Mouse (Mus musculus) forebrain, postnatal 0 days (tissue): ENCODE measurements around the gene Krtap12-1. TPM values are rescaled to one million over a fixed set of nuclear protein-coding genes. Genes with fewer than 3 reads are reported as not detected.

ENCODE experiments used
- ATAC-seq: fragments of 200-750 bp; cut with Nextera tagmentation; 2 replicates; pipeline ENCODE4 v1.8.0; 2017; ENCODE audit warnings: mild to moderate bottlenecking, moderate library complexity
- DNase-seq: peaks from one replicate; pipeline ENCODE4 v3.0.0-alpha.2; 2015
- H3K27ac ChIP-seq: fragments of 300-500 bp; sonication (generic); 2 replicates; pipeline ENCODE4 v1.5.1; 2014; ENCODE audit warnings: low read depth, mild to moderate bottlenecking, antibody characterized with exemption, low read length, moderate library complexity, mixed read lengths
- H3K27me3 ChIP-seq: fragments of 300-500 bp; sonication (generic); 2 replicates; pipeline ENCODE4 v1.6.1; 2014; ENCODE audit warnings: mild to moderate bottlenecking, low read length, mixed read lengths; ENCODE audit not compliant: insufficient read depth
- H3K36me3 ChIP-seq: fragments of 300-500 bp; sonication (generic); 2 replicates; pipeline ENCODE4 v1.6.1; 2014; ENCODE audit warnings: mild to moderate bottlenecking, moderate library complexity; ENCODE audit not compliant: insufficient read depth
- H3K4me1 ChIP-seq: fragments of 300-500 bp; sonication (generic); 2 replicates; pipeline ENCODE4 v1.6.1; 2014; ENCODE audit warnings: antibody characterized with exemption; ENCODE audit not compliant: insufficient read depth
- H3K4me2 ChIP-seq: fragments of 300-500 bp; sonication (generic); 2 replicates; pipeline ENCODE4 v1.6.1; 2014; ENCODE audit warnings: low read depth, mild to moderate bottlenecking, moderate library complexity
- H3K4me3 ChIP-seq: fragments of 300-500 bp; sonication (generic); 2 replicates; pipeline ENCODE4 v1.5.1; 2014; ENCODE audit warnings: low read depth, low read length, mixed read lengths
- H3K9ac ChIP-seq: fragments of 300-500 bp; sonication (generic); 2 replicates; pipeline ENCODE4 v1.6.1; 2014; ENCODE audit warnings: mild to moderate bottlenecking
- H3K9me3 ChIP-seq: fragments of 300-500 bp; sonication (generic); 2 replicates; pipeline ENCODE4 v1.6.1; 2016; ENCODE audit warnings: low read length
- CTCF ChIP-seq: sonication (generic); IDR thresholded peaks from 2 replicates; pipeline ENCODE4 v1.5.1; 2016; ENCODE audit warnings: antibody characterized with exemption, control low read depth, low read depth
- WGBS: fragments of 180-500 bp; shearing (Covaris S2); extraction: QIAGEN DNeasy Blood & Tissue Kit; methylation state at CpG from one replicate; pipeline ENCODE4 v1.1.7; 2014; 5-methylcytosine and 5-hydroxymethylcytosine counted together
- polyA plus RNA-seq: library from polyadenylated mRNA; unstranded; fragments of >200 nt; fragmentation: Nextera tagmentation; extraction: Ambion mirVana; gene quantifications from 2 replicates; pipeline ENCODE4 v1.2.1, GENCODE M21; 2015
- total RNA-seq: library from RNA; depleted of rRNA; stranded (reverse); fragments of >200 nt; gene quantifications from 2 replicates; pipeline ENCODE4 v1.2.3, GENCODE M21; 2014

Gene Krtap12-1
- total and polyA plus RNA-seq, 2 experiments from 2014 or later = not detected

- 74% methylated on average over 4 of the region's 4 CpGs for WGBS
- H3K9ac ChIP-seq = no peak overlapping the region
- H3K27ac ChIP-seq = no peak overlapping the region
- no peaks in the 10 kb centered on the region for H3K4me1 ChIP-seq
- no peaks in the 10 kb centered on the region for H3K27me3 ChIP-seq
- ATAC-seq (no peak), DNase-seq (no peak)
- H3K4me2 ChIP-seq = no peak overlapping the region
- H3K36me3 ChIP-seq = no peaks in the 10 kb centered on the region
- no peak for TF ChIP-seq CTCF
- no peaks in the 10 kb centered on the region for H3K9me3 ChIP-seq
- H3K4me3 ChIP-seq = no peak overlapping the region
Measured at GRCm38 (mm10) chr10:77713734-77714133, 6.7 kb upstream of the Krtap12-1 start.

- no peak within 1 kb of the TSS for H3K9ac ChIP-seq
- H3K4me1 ChIP-seq = no peaks in the 10 kb centered on the region
- H3K9me3 ChIP-seq = no peaks in the 10 kb centered on the region
- no peak for TF ChIP-seq CTCF
- DNase-seq = no peak
- WGBS = 96% methylated on average over 1 of the region's 1 CpGs
- no peak within 1 kb of the TSS for H3K27ac ChIP-seq
- H3K27me3 ChIP-seq = no peaks in the 10 kb centered on the region
- no peak within 1 kb of the TSS for H3K4me2 ChIP-seq
- ATAC-seq = no peak
- no peak within 1 kb of the TSS for H3K4me3 ChIP-seq
- no peaks in the 10 kb centered on the region for H3K36me3 ChIP-seq
Measured at GRCm38 (mm10) chr10:77715507-77715906, 4.9 kb upstream of the Krtap12-1 start, which contains the start of gene Gm10142. TSS of gene Gm10142 (plus strand) at chr10:77715807.

DNA sequence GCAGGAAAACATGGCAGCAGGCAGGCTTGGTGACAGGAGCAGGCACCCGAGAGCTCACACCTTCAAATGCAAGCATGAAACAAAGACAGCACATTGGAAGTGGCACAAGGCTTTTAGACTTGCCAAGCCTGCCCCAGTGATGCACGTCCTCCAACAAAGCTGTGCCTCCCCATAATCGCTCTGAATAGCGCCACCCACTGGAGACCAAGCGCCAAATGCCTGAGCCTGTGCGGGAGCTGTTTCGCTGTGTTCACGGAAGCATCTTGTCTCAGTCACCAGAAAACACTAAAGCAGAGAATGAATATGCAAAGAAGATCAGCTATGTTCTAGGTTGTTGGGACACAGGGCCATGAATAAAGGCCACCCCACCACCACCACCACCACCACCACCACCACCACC lies 4.5 kb downstream of the Krtap12-1 start:
- no peak overlapping the region for H3K4me3 ChIP-seq
- no peaks in the 10 kb centered on the region for H3K4me1 ChIP-seq
- ATAC-seq (no peak), DNase-seq (no peak)
- no peaks in the 10 kb centered on the region for H3K27me3 ChIP-seq
- H3K27ac ChIP-seq = no peak overlapping the region
- H3K36me3 ChIP-seq = no peaks in the 10 kb centered on the region
- 72% methylated on average over 8 of the region's 8 CpGs for WGBS
- no peak overlapping the region for H3K4me2 ChIP-seq
- no peak overlapping the region for H3K9ac ChIP-seq
- no peaks in the 10 kb centered on the region for H3K9me3 ChIP-seq
- TF ChIP-seq CTCF = no peak

- Histone ChIP-seq H3K4me2 (no peak within 1 kb of the TSS), H3K4me1 (no peaks in the 10 kb centered on the region), H3K9ac (no peak within 1 kb of the TSS), H3K27me3 (no peaks in the 10 kb centered on the region), H3K9me3 (no peaks in the 10 kb centered on the region), H3K36me3 (no peaks in the 10 kb centered on the region), H3K4me3 (no peak within 1 kb of the TSS), H3K27ac (no peak within 1 kb of the TSS)
- 21% methylated on average over 3 of the region's 3 CpGs for WGBS
- ATAC-seq (no peak), DNase-seq (no peak)
- no peak for TF ChIP-seq CTCF
Measured at GRCm38 (mm10) chr10:77726186-77726585, 5.8 kb downstream of the Krtap12-1 start, which contains the start of gene Gm10100. TSS of gene Gm10100 (plus strand) at chr10:77726486.

GRCm38 (mm10) chr10:77728280-77728679 lies 7.9 kb downstream of the Krtap12-1 start:
- no peaks in the 10 kb centered on the region for H3K9me3 ChIP-seq
- ATAC-seq (no peak), DNase-seq (no peak)
- H3K36me3 ChIP-seq = no peaks in the 10 kb centered on the region
- no peak overlapping the region for H3K9ac ChIP-seq
- no peak overlapping the region for H3K4me3 ChIP-seq
- H3K27me3 ChIP-seq = no peaks in the 10 kb centered on the region
- H3K4me1 ChIP-seq = no peaks in the 10 kb centered on the region
- H3K4me2 ChIP-seq = no peak overlapping the region
- no peak overlapping the region for H3K27ac ChIP-seq
- 61% methylated on average over 4 of the region's 4 CpGs for WGBS
- no peak for TF ChIP-seq CTCF

GRCm38 (mm10) chr10:77729241-77729640 lies 8.8 kb downstream of the Krtap12-1 start:
- no peak for DNase-seq
- Histone ChIP-seq H3K4me2 (no peak overlapping the region), H3K4me3 (no peak overlapping the region), H3K36me3 (no peaks in the 10 kb centered on the region), H3K9me3 (no peaks in the 10 kb centered on the region), H3K27ac (no peak overlapping the region), H3K27me3 (no peaks in the 10 kb centered on the region), H3K4me1 (no peaks in the 10 kb centered on the region), H3K9ac (no peak overlapping the region)
- ATAC-seq = no peak
- WGBS = 46% methylated on average over 4 of the region's 4 CpGs
- TF ChIP-seq CTCF = no peak; the same call in 1 of the 2 replicates

- no peaks in the 10 kb centered on the region for H3K36me3 ChIP-seq
- WGBS = 97% methylated on average over 1 of the region's 1 CpGs
Measured at GRCm38 (mm10) chr10:77735928-77736327, 15.5 kb downstream of the Krtap12-1 start.

More at GRCm38 (mm10) chr10:77735928-77736327, 15.5 kb downstream of the Krtap12-1 start:
- Histone ChIP-seq H3K27ac (no peak overlapping the region), H3K9me3 (peaks cover 4% of the 10 kb centered on the region; the same call in 1 of the 2 replicates), H3K4me3 (no peak overlapping the region), H3K4me2 (no peak overlapping the region), H3K4me1 (no peaks in the 10 kb centered on the region), H3K27me3 (no peaks in the 10 kb centered on the region), H3K9ac (no peak overlapping the region)
- no peak for DNase-seq
- ATAC-seq = no peak
- TF ChIP-seq CTCF = no peak
